Mouse (Mus musculus): Measurements from ENCODE around the gene Kndc1.

The Kndc1 gene

GRCm38 (mm10) chr7:139990864-139991394 is 96.4 kb downstream of the Kndc1 start:
- DNase-seq (ENCODE audit: low spot score) = no peak

Data from testis, postnatal 10 days (tissue).